Mouse (Mus musculus): ENCODE measurements around the gene Nsfl1c.
A peak's percentile ranks its signal among the peaks of the same experiment; 100 is the strongest.
"Not testable (repeated sequence)": the region's sequence is repeated elsewhere in the genome, so short reads cannot be mapped to it uniquely, and the experiment has no call there.

Gene Nsfl1c

DNA sequence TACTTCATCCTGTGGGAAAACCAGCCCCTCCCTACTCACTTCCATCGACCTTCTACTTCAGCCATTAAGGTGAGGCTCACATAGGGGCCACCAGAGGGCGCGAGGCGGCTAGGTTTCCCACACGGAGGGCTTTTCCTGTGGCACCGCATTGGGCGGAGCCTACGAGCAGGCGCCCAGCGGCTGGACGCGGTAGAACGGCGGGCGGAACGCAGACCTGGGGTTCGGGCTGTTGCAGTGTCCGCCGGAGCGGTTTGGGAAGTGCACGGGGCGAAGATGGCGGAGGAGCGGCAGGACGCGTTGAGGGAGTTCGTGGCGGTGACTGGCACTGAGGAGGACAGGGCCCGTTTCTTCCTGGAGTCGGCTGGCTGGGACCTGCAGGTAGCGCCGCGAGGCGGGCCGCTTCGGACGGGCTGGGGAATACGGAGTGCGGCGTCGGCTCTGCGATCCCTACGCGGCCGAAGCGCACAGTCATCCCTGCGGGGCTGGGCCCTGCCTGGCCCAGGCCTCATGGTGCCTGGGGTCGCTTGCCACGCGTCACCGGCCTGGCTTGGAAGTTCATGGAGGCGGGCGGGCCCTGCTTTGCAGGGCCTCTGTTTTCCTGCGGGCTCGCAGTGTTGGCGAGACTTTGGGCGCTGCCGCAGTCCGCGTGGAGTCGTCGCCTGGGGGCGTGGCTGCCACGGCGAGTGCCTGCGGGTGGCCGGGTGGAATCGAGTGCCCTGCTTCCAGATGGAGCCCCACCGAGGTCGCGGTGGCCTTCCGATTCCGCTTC is at the start of gene Nsfl1c:
Nsfl1c (plus strand) TSS at position 148 of the 769 bp plus-strand sequence.
- peak; percentile 95 for DNase-seq (ENCODE audit: inconsistent ontology term)

DNA sequence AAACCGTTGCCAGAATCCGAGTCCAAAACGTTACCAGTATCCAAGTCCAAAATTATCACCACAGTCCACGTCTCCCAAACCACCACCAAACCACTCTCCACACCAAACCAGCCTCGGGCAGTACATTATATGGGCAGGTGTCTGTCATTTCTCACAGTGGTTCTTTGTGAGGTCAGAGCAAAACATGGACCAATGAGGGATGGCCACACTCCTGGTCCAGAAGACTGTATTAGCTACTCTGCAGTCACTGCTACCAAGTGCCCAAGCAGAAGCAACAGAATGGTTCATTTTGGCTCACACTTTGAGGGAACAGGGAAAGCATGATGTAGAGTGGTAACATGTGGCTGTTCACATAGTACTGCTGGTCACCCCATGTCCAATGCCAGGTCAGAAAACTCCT is 17.9 kb upstream of the Nsfl1c start, which contains the start of gene 4921509C19Rik:
4921509C19Rik (minus strand) TSS at position 101 of the 400 bp plus-strand sequence.
- not testable (repeated sequence) for DNase-seq (ENCODE audit: inconsistent ontology term)

DNA sequence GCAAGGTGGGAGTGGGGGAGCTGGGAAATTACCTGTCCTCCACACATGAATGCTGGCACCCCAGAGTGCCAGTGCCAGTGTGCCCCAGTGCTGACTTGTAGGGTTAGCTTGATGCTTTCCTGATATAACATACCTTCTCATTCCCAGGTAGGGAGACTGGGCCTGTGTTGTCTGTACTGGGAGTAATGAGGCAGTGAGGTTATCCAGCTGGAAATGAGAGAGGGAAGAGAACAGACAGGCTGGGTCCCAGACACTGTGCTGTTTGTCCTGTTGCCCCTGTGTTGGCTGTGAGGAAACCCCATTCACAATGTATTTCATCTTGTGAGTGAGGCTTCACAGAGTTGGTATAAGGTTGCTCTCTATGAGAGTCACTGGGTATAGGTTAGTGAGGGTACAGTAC is 7.5 kb upstream of the Nsfl1c start:
- DNase-seq (ENCODE audit: inconsistent ontology term): no peak

DNA sequence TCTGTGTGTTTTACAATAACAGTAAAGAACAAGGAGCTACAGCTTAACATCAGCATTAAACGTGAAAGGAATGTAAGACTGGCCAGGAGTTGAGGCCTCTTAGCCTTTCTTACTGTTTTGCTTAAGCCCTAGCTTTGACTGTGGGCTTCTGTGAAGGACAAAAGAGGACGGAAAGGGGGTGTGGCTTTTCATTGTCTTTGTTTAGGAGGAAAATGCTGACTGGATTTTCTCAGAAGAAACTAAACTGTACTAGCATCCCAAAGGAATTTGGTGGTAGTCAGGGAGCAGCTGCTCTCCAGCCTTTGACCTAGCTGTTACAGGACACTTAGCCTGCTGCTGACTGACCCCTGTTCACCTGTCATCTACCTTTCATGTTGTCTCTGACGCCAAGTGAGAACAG is 4.4 kb downstream of the Nsfl1c start:
- no peak for DNase-seq (ENCODE audit: inconsistent ontology term)

DNA sequence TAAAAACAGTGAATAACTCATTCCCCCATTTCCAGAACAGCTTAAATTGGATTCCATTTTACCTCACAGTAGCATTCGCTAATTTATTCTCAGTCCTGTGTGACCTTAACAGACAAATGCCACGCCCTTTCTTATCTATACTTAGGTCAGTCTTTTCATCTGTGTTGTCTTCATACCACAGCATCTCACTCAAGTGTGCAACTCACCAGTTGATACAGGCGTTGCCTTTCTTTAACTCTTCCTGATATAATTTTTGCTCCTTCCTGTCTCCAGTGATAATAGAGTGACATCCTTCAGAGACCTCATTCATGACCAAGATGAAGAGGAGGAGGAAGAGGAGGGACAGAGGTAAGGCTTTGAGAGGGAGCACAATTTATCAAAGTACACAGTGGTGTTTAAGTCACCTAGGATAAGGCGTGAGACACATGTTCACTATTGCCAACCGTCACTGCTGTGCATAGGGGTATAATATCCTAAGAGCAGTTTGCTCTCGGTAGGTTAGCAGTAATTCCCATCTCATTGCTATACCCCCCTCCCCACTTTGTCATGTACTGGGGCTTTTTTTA is 6.5 kb downstream of the Nsfl1c start:
- DNase-seq (ENCODE audit: inconsistent ontology term): no peak

DNA sequence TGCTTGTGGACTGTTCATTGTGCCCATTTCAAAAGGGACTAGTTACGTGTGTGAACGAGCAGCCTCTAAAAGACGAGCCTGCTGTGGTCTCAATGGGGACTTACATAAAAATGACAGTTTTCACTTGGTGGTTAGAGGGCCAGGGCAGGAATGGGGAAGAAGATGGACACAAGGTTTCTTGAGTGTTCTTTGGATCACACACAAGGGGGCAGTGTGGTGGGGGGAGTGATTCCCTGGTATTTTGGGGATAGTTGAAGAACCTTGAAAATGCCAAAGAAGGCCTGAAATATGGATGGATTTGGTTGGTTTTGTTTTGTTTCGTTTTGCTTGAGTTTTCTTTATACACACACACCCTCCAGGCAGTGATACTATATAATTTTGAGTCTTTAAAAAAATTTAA is 10.2 kb downstream of the Nsfl1c start:
- no peak for DNase-seq (ENCODE audit: inconsistent ontology term)

DNA sequence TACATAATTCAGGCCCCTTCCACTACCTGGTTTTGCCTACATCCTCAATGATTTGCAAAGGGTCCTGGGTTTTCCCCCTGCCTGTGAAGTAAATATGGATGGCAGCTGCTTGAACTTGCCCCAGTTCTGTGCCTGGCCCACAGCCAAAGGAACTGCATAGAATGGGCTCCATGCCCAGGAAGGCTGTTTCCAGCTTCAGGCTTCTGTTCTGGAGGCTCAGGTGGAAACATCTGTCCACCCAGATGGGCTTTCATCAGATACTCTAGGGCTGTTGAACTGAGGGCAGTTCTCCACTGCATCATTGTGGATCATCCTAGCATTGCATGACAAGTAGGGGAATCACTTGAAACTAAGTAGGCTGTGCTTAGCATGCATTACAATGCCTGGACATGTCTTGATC is 18.2 kb downstream of the Nsfl1c start:
- no peak for DNase-seq (ENCODE audit: inconsistent ontology term)

DNA sequence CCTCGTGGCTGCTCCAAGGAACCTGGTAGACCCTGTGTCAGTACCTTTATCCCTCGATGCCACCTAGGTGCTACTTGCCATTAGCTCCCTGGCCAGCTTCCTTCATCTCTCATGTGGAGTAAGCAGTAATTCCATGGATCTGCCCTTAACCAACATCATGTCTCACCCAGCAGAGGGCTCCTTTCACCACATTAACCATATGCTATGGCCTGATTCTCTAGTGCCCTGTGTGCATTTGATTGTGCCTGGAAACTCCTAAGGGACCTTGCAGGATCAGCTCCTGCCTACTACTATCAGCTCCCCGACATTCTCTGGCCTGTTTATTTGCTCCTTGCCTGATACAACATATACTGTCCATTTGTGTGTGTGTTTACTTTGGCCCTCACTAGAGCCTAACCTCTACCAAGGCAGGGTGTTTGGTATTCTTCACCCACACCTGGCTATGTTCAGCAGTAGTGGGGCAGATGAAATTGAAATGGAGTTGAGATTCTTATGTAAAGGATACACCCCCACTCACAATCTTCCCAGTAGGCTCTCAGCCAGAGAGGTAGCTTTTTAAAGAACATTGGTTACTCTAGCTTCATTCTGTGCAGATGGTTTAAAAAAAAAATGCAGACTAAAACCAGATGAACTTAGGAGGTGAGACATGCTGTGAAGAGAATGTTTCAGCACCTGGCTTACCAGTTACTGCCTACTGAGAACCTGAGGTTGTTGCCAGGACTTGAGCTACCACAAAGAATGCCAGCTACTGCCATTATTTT is 19.7 kb downstream of the Nsfl1c start:
- DNase-seq (ENCODE audit: inconsistent ontology term): no peak

DNA sequence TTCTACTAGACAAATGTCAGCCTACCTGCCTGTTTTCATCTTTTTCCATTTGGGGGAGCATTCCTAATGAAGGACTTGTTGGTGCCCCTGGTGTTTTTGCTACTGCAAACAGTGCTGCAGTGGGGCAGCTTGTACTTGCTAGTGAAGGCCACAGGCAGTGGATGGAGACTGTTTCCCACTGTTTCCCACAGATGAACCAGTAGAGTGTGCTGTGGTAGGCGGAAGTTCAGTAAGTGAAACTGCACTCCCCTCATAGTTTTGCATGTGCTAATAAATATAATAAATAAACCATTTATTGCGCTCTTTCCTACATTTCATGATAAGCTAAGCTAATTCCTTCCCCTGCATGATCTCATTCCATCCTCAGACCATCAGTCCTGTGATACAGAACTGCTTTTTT is 25.0 kb downstream of the Nsfl1c start:
- DNase-seq (ENCODE audit: inconsistent ontology term): no peak

DNA sequence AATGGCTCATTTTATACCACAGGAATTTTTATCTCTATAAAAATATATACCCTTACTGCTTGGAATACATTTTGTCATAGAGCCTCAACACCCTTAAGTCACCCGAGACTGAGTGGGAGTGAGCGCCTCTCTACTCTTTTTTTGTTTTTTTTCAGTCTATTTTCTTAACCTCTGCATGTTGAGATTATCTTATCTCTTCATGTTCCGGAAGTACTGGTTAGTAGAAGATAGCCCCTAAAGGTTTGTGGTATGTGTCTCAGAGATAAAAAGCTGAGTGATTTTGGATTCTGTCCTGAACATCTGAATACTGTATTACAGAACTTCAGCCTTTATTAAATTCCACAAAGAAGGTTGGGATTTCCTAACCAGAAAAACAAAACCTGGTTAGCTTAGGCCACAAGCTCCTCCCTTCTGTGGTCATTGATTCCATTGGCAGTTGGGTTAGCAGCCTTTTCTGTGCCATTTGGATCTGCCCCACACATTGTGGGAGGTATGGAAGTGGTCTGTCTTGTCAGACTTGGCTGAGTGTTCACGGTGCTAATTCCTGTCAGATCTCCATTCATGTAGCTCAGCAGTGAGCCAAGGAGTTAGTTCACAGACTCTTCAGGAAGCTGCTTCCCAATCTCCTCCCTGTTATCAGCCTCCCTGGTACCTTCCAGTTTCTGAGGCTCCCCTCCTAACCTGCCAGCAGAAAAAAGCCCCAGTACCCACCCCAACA is 30.5 kb downstream of the Nsfl1c start:
- DNase-seq (ENCODE audit: inconsistent ontology term): peak; percentile 68

DNA sequence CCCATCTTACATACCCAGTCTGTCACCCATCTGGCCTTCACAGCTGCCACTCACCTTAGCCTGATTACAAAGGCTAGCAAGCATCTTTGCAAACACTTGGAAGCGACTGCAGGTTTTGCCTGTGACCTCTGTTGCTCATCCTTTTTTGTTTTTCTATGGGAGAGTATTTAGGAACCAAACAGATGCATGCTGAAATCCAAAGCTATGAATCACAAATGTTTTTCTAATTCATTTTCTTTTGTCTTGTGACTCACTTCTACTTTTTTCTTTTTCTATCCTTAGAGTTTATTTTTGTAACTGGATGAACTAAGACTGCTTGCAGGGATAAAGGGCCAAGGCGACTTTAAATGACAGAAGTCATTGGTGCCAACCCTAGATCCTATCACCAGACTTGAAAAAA is 31.5 kb downstream of the Nsfl1c start:
- peak; percentile 41 for DNase-seq (ENCODE audit: inconsistent ontology term)

DNA sequence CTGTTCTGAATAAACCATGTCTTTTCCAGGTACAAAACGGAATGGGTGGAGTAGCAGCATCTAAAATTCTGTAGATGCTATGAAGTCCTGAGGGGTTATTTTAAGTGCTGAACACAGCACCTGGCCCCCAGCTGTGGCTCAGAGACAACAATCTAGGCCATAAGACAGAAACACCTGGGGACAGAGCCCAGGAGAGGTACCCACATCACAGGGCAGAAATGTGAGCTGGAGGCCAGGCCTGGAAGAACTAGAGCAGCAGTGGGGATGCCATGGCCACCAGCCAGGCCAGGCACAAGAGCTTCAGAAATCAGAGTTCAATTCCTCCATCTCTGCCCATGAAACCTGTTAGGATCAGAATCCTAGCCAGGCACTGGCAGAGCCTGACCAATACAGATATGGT is 34.1 kb downstream of the Nsfl1c start:
- no peak for DNase-seq (ENCODE audit: inconsistent ontology term)

DNA sequence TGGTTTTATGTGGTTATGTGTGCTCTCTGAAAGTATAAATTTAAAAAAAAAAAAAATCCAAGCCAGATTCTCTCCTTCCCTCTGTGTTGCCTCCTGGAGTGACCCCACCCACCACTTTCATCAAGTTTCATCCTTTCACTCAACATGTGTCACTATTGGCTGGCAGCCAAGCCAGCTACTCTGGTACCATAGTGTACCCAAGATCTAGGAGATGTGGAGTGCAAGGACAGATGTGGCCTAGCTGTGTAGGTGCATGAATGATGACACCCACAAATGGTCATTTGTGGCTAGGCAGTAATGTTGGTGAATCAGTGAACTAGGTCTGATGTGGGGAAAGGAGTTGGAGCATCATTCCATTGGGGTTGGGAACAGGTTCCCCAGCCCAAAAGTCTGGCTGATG is 35.2 kb downstream of the Nsfl1c start:
- DNase-seq (ENCODE audit: inconsistent ontology term): no peak

DNA sequence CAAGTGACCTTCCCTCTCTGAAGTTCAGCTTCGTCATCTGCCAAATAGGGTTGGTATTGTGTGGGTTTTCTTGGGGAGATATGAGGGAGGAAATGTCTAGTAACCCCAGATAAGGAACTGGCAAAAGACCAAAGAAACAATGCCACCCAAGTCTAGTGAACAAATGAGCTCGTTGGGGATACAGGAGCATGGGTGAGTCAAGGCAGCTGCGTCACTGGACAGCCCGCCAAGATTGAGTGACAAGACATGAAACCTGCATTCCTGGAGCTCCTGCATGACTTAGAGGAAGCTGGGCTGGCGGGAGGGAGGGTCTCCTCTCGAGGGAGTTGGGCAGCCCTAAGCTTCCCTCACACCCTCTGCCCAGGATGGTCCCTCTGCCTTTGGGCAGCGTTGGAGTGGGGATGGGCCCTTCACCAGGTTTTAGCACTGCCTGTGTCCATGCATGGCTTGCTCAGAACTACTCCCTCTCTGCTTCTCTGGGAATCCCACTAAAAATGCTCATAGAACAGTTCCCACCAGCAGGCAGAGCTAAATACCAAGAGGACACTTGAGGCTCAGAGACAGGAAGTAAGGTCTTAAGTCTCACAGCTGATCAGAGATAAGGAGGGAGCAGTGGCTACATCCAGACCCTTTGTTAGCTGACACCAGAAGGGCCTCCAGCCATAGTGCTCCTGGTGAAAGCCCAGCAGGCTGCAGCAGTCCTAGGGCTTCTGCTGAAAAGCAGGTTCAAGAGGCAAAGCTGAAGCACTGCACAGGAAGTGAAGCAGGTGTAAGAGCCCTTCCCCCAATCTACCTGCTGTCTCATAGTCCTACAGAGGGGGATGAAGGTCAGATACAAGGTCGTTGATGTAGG is 36.6 kb downstream of the Nsfl1c start:
- no peak for DNase-seq (ENCODE audit: inconsistent ontology term)

DNA sequence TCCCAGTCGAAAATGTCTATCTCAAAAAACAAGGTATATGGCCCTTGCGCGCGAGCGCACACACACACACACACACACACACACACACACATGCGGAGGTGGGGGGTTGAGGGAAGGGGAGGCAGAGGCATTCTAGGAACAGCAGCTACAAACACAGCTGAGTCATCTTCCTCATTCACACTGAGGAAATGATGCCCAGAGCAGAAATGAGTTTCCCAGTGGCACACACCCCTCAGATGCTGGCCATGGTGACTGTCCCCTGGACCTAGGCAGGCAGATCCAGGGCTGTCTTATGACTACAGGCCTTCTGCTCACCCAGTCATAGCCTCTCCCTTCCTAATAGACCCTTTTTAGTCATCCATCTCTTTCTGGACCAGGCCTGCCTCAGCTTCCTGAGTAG is 39.6 kb downstream of the Nsfl1c start:
- DNase-seq (ENCODE audit: inconsistent ontology term): no peak

DNA sequence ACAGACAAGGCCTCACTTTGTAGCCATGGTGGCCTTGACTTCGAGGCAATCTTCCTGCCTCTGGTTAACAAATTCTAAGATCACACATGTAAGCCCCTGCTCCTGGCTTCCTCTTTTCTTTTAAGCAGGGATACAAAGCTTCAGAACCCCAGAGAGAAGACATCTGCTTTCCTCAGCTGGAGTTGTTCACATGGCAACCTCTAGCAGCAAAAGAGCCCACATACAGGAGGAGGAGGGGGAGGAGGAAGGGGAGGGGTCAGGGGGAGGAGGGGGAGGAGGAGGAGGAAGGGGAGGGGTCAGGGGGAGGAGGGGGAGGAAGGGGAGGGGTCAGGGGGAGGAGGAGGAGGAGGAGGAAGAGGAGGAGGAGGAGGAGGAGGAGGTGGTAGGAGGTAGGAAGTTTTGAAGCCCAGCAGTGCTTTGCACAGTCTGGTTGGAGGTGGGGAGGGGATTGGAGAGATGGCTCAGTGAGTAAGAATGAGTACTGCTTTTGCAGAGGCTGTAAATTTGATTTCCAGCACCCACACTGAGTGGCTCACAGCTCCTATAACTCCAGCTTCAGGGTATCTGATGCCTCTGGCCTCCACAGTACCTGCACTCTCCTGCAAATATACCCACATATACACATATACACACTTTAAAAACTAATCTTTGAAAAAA is 42.1 kb downstream of the Nsfl1c start:
- DNase-seq (ENCODE audit: inconsistent ontology term): no peak

DNA sequence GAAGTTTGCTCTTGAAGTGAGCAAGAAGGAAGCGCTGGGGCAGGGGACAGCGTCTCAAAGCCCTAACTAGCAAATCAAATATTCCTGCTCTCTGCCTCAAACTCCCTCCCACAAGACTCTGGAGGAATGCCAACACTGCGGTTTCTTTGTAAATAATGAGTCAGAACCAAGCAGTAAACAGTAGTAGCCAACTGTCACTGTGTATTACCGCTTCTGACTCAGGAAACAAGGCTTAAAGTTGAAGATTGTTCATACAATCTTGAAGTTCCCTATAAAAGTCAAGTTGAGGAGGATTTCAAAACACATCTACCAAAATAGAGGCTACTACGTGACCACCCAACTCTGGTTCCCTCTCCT is 42.6 kb downstream of the Nsfl1c start:
- DNase-seq (ENCODE audit: inconsistent ontology term): peak; percentile 95

DNA sequence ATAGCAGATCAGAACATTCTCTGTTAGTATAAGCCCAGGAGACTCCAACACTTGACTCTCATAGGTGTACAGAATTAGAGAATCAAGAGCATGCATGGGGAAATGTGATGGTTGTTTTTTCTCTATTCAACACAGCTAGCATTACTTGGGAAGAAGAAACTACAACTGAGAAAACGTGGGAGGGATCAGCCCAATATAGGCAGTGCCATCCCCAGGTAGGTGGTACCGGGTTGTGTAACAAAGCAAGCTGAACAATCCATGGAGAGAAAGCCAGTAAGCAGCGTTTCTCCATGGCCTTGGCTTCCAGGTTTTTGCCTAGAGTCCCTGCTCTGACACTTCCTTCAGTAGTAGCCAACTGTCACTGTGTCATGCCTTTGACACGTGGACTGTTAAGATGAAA is 44.7 kb downstream of the Nsfl1c start:
- DNase-seq (ENCODE audit: inconsistent ontology term): no peak

DNA sequence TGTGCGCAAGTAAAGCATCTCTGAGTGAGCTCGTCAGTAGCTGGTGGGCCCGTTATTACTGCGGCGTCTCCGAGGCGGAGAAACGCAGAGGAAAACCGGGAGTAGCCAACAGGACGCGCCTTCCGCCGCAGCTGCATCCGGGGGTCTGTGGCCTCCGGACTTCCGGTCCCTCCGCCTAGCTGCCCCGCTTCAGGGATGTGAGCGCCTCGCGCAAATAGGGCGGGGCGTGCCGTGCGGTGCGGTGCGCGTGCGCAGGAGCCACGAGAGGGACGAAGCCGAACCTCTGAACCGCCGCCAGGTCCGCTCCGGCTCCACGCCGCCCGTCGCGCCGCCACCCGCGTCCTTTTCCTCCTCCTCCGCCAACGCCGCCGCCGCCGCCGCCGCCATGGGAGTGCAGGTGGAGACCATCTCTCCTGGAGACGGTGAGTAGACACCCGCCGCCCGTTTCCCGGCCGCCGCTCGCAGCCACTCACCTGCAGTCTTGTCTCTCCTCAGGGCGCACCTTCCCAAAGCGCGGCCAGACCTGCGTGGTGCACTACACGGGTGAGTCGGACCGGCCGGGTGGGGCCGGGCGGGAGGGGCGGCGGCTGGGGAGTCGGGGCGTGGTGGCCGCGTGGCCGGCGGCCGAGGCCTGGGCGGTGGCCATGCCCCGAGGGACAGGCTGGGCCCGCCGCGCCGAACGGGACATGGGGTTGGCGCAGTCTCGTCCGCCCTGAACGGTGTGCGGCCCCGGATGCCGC is 48.5 kb downstream of the Nsfl1c start, which contains the start of gene Fkbp1a:
Fkbp1a (plus strand) TSS at position 161 of the 740 bp plus-strand sequence.
- DNase-seq (ENCODE audit: inconsistent ontology term): peak; percentile 98
